Mouse (Mus musculus): ENCODE results near the gene Egr2.

DNA sequence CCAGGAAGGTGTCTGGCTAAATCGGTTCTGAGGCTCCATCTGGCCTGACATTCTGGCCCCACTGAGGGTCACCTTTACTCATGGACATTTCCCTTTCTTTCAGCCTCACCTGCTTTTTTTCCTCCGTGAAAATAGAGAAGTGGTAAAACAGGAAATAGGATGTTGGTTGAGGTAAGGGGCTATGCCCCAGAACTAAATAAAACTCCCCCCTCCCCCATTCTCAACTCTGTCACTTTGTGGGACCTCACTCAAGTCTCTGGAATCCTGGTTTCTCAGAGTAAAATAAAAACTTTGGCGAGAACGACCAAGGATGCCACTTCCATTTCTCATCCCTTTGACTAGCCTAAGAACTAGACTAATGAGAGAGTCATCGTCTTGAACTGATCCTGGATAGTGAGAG, 31.2 kb upstream of the Egr2 start:
- TF ChIP-seq CTCF (IDR thresholded peaks at IDR 0.05; ENCODE audit: insufficient read depth, low read length) (no peak), POLR2A (IDR thresholded peaks at IDR 0.05; ENCODE audit: borderline replicate concordance, extremely low read depth, low read depth, low read length) (no peak)

Data from lung, adult 2 months (tissue).